Mouse (Mus musculus) megakaryocyte, embryonic 14.5 days (primary cell): ENCODE measurements at regions not wholly inside any gene's neighbourhood (a gene's known extent, or its start where the extent isn't known, plus 50 kb on each side); places are given as distances from the start of the nearest gene placed in this dataset.

ENCODE experiments used
- H3K27me3 ChIP-seq: replicated peaks from 2 replicates; pipeline ENCODE3; 2012; ENCODE audit warnings: inconsistent platforms
- H3K36me3 ChIP-seq: replicated peaks from 2 replicates; pipeline ENCODE3; 2012; ENCODE audit warnings: low read length, inconsistent platforms, mixed read lengths
- H3K4me1 ChIP-seq: 2 replicates; pipeline ENCODE4 v1.6.1; 2012; ENCODE audit warnings: inconsistent platforms
- H3K4me3 ChIP-seq: replicated peaks from 2 replicates; pipeline ENCODE3; 2012; ENCODE audit warnings: moderate library complexity, mild to moderate bottlenecking, inconsistent platforms
- H3K9me3 ChIP-seq: 2 replicates; pipeline ENCODE4 v1.6.1; 2012; ENCODE audit warnings: inconsistent platforms
- FLI1 ChIP-seq: IDR thresholded peaks from 2 replicates; pipeline ENCODE4 v1.6.1; 2012; ENCODE audit warnings: low read length, inconsistent platforms, mixed read lengths
- GATA1 ChIP-seq: IDR thresholded peaks from 3 replicates; pipeline ENCODE4 v1.6.1; 2012; ENCODE audit warnings: mixed read lengths, low read length, inconsistent platforms, borderline replicate concordance

DNA sequence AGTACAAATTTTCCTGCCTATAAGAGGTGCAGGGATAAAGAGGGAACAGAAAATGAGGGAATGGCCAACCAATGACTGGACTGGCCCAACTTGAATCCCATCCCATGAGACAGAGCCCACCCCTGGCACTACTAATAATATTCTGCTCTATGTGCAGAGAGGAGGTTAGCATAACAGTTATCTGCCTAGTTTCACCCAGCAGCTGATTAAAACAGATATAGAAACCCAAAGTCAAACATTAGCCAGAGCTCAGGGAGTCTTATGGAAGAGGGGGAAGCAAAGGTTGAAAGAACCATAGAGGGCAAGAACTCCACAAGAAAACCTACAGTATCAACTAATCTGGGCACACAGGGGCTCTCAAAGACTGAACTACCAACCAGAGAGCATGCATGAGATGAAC lies 138.9 kb upstream of the Sox11 start:
- TF ChIP-seq FLI1 (no peak), GATA1 (no peak)
- Histone ChIP-seq H3K4me1 (no peaks in the 10 kb centered on the region), H3K4me3 (no peak overlapping the region), H3K36me3 (no peaks in the 10 kb centered on the region), H3K9me3 (peaks cover 4% of the 10 kb centered on the region; the same call in 1 of the 2 replicates), H3K27me3 (no peaks in the 10 kb centered on the region)

DNA sequence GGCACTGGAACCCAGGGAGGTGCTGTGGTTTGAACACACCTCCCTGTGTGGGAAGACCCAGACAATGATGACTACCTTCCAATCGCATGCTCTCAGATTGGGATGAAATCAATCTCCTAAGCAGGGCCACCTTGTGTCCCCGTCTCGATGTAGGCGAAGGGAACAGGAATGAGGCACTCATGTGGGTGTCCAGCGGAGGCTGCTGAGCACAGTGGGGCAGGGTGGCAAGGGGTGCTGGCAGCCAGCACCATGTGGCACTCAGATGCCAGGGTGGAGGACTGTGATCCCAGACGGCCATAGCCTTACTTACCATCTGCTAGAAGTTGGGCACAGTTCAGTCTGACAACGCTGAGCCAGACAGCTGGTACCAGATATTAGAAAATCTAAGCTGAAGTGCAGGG lies 137.2 kb upstream of the Sox11 start:
- TF ChIP-seq GATA1 (no peak), FLI1 (no peak)
- H3K36me3 ChIP-seq = no peaks in the 10 kb centered on the region
- no peaks in the 10 kb centered on the region for H3K4me1 ChIP-seq
- H3K4me3 ChIP-seq = peak overlapping the region; percentile 51
- peaks cover 4% of the 10 kb centered on the region; the same call in 1 of the 2 replicates for H3K9me3 ChIP-seq
- no peaks in the 10 kb centered on the region for H3K27me3 ChIP-seq

DNA sequence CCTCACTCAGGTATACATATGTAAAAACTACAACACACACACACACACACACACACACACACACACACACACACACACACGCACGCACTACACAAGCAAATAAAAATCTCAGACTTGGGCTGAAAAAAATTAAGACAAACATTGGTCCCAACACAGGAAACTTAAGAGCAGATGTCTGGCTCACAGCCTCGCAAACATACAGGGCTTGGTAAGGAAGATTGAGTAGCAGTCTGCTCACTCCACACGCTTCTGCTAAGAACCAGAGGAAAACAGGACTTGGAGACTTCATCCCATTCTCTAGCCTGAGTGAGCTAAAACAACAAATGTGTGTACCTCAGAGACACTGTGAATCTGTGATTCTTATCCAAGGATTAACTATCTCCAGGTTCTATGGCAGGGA lies 132.3 kb upstream of the Sox11 start:
- no peak for TF ChIP-seq FLI1
- no peak for TF ChIP-seq GATA1

DNA sequence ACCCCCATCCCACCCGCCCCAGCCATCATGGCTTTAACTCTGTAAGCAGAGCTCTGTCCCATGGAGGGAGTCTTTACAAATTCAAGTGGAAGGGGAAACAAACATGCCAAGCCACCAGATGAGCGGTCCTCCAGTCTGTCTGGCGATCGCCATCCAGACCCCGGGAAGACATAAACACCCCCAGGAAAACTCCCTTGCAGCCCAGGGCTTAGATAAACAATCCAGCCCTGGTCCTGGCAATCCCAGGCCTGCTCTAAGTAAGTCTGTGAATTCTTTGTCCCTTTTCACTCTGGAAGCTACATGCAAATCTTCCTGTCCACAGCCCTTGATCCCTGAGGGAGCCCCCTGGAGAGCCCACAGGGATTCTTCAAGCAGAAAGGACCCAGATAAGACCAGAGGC lies 129.2 kb upstream of the Sox11 start:
- no peaks in the 10 kb centered on the region for H3K9me3 ChIP-seq
- H3K27me3 ChIP-seq = no peaks in the 10 kb centered on the region

More for the DNA sequence above, 132.3 kb upstream of the Sox11 start:
- H3K4me3 ChIP-seq = no peak overlapping the region
- peaks cover 3% of the 10 kb centered on the region; the same call in 1 of the 2 replicates for H3K9me3 ChIP-seq
- H3K27me3 ChIP-seq = no peaks in the 10 kb centered on the region
- no peaks in the 10 kb centered on the region for H3K36me3 ChIP-seq
- no peaks in the 10 kb centered on the region for H3K4me1 ChIP-seq

DNA sequence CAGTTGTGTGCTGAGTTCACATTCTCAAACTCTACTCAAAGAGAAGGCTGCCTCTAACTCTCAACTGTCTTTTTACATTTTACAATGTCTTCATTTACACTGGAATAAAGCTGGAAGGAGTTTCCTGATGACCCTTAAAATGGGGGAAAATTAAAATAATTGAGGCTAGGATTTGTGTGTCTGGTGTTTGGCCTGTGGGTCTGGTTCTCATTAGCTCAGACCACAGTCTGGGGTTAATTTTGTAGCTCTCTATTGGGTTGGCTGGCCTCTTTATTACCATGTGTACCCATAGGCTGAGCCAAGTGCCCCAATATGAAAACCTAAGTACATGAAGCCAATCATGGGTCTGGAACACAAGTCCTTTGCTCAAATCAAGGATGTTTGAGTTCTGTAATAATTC lies 128.0 kb upstream of the Sox11 start:
- H3K4me1 ChIP-seq = no peaks in the 10 kb centered on the region
- no peak overlapping the region for H3K4me3 ChIP-seq
- TF ChIP-seq GATA1 (no peak), FLI1 (no peak)
- no peaks in the 10 kb centered on the region for H3K27me3 ChIP-seq
- H3K9me3 ChIP-seq = no peaks in the 10 kb centered on the region
- no peaks in the 10 kb centered on the region for H3K36me3 ChIP-seq

More for the DNA sequence above, 129.2 kb upstream of the Sox11 start:
- Histone ChIP-seq H3K4me1 (no peaks in the 10 kb centered on the region), H3K36me3 (no peaks in the 10 kb centered on the region), H3K4me3 (no peak overlapping the region)
- TF ChIP-seq FLI1 = no peak
- no peak for TF ChIP-seq GATA1

DNA sequence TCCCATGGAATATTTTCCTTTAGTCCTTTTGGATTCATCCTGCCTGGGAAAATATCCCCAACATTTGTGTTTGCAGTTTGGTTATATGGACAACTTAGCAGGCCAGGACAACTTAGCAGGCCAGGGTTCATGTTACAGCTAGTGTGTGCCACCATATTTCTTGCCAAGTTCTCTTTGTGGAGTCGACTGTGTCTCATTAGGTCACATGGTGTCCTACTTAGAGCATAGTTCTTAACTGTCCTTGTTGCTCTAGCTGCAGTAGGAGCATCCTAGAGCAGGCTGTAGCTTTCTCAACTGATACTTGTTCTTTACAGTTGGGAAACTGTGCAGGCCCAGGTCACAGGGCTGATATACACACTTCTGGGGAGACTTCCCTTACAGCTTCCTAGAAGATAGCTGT lies 126.4 kb upstream of the Sox11 start:
- H3K4me1 ChIP-seq = no peaks in the 10 kb centered on the region
- no peaks in the 10 kb centered on the region for H3K27me3 ChIP-seq
- TF ChIP-seq GATA1 (no peak), FLI1 (no peak)
- H3K9me3 ChIP-seq = no peaks in the 10 kb centered on the region
- H3K4me3 ChIP-seq = no peak overlapping the region
- no peaks in the 10 kb centered on the region for H3K36me3 ChIP-seq

DNA sequence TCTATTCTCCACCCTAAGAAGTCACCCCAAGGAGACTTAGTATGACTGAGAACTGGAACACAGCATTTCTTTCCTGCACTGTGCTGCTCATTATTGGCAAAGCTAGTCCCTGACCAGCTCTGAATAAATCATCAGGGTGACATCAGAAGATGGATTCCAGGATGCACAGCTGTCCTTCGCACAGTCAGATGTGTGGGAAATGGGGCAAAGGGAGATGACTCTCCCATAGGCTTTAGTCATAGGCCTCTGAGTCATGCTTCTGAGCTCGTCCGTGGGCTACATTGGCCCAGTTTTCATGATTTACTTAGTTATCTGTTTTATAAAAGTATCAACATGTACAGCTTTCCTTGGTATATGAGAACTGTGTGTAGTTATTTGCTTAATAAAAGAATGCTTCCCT lies 125.8 kb upstream of the Sox11 start:
- Histone ChIP-seq H3K4me3 (no peak overlapping the region), H3K4me1 (no peaks in the 10 kb centered on the region), H3K36me3 (no peaks in the 10 kb centered on the region), H3K9me3 (no peaks in the 10 kb centered on the region), H3K27me3 (no peaks in the 10 kb centered on the region)
- no peak for TF ChIP-seq GATA1

DNA sequence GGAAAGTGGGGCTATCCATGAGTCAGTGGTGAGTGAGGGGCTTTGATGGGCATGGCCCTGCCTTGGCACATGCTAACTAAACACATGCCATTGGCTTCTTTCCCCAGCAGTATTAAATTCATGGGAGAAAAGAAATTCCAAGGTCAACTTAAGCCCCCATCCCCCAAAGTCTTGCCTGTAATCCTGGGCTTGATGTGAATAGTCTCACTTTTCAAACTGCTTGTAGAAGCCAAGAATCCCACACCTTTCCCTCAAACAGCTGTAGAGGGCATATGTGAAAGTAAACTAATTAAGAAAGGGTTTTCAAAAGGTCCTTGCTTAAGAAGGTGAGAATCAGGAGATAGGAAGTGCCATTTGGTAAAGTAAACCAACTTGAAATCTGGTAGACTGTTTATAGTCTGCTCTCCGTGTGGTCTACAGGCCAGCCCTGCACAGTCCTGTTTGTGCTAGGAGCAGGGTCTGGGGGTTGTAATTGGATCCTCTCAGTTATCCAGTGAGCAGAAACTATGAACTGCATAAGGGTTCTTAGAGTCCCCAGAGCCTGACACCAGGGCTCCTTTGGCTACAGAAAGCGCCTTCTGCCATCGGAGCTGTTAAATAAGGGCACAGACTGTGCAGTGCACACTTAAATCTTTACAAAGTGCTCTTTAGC lies 123.3 kb upstream of the Sox11 start:
- H3K9me3 ChIP-seq = no peaks in the 10 kb centered on the region
- H3K4me1 ChIP-seq = no peaks in the 10 kb centered on the region
- no peak overlapping the region for H3K4me3 ChIP-seq
- no peaks in the 10 kb centered on the region for H3K36me3 ChIP-seq
- TF ChIP-seq FLI1 = no peak
- no peak for TF ChIP-seq GATA1
- no peaks in the 10 kb centered on the region for H3K27me3 ChIP-seq

DNA sequence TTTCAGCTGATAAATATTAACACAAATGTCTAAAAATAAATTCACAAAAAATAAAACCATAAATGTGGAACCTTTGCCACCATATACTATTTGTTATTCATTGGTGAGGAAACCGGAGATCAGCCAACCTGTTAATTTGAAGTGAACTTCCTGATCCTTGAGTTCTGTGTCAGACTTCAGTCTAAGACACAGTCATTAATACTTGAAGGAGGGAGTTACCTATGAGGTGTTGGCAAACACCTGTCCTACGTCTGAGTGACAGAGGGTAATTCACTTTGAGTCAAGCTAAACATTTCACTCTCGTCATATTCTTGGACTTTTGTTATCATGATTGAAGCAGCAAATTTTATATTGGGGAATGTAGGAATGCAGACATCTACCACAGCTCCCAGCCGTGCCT lies 116.3 kb upstream of the Sox11 start:
- H3K9me3 ChIP-seq = no peaks in the 10 kb centered on the region; the same call in 1 of the 2 replicates
- H3K27me3 ChIP-seq = no peaks in the 10 kb centered on the region
- no peaks in the 10 kb centered on the region for H3K4me1 ChIP-seq
- no peaks in the 10 kb centered on the region for H3K36me3 ChIP-seq
- TF ChIP-seq GATA1 (no peak), FLI1 (no peak)
- H3K4me3 ChIP-seq = no peak overlapping the region

DNA sequence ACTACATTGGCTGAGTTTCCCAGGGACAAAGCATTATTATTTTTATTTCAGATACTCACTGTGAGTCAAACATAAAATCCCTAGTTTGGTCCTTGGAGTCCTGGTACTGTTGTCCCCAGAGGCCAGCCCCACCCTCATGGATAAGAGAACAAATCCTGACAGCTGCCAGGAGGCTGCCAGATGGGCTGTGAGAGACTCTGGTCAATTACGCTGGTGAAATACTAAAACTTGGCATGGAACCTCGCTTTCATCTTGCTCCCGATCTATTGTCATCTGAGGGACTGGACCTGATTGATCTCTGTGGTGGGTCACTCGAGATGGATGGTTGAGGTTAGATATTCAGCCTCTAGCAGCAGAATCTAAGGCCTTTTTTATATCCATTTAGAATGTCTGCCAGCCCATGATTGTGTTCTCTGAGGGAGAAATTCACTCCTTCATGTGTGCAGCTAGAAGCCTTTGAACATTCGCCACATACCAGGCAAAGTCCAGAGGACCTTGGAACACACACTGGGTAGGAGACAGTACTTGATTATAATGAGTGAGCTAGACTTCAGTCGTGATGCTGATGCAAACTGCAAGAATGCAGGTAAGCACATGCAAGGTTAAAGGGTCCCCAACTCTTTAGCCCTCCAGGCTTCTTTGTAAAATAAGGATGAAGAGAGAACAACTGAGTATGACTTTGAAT lies 95.4 kb upstream of the Sox11 start:
- H3K27me3 ChIP-seq = no peaks in the 10 kb centered on the region
- H3K36me3 ChIP-seq = no peaks in the 10 kb centered on the region
- no peaks in the 10 kb centered on the region for H3K4me1 ChIP-seq
- H3K9me3 ChIP-seq = peaks cover 4% of the 10 kb centered on the region; the same call in 1 of the 2 replicates
- no peak overlapping the region for H3K4me3 ChIP-seq
- no peak for TF ChIP-seq FLI1
- TF ChIP-seq GATA1 = no peak
